Mouse (Mus musculus): ENCODE measurements at regions not wholly inside any gene's neighbourhood (a gene's known extent, or its start where the extent isn't known, plus 50 kb on each side); places are given as distances from the start of the nearest gene placed in this dataset.

GRCm38 (mm10) chr10:24384061-24384460, 160.7 kb downstream of the Moxd1 start:
- no peak for TF ChIP-seq CTCF (conservative IDR thresholded peaks at IDR 0.05; ENCODE audit: low read length)
- TF ChIP-seq NANOG (IDR thresholded peaks at IDR 0.05; ENCODE audit: borderline replicate concordance, low read length) = no peak
- TF ChIP-seq POU5F1 (IDR thresholded peaks at IDR 0.05; ENCODE audit: borderline replicate concordance, low read length) = no peak

GRCm38 (mm10) chr10:24388229-24388628, 164.9 kb downstream of the Moxd1 start:
- Histone ChIP-seq H3K9me3 (ENCODE audit: low read length) (no peaks in the 10 kb centered on the region), H3K4me1 (replicated peaks; ENCODE audit: low read depth, low read length) (no peaks in the 10 kb centered on the region), H3K27me3 (ENCODE audit: insufficient read depth, low read length) (no peaks in the 10 kb centered on the region), H3K36me3 (ENCODE audit: insufficient read depth, low read length) (no peaks in the 10 kb centered on the region), H3K4me3 (replicated peaks; ENCODE audit: low read length) (no peak overlapping the region)
- TF ChIP-seq NANOG (IDR thresholded peaks at IDR 0.05; ENCODE audit: borderline replicate concordance, low read length) = no peak
- TF ChIP-seq POU5F1 (IDR thresholded peaks at IDR 0.05; ENCODE audit: borderline replicate concordance, low read length) = no peak
- TF ChIP-seq CTCF (conservative IDR thresholded peaks at IDR 0.05; ENCODE audit: low read length) = no peak

More at GRCm38 (mm10) chr10:24384061-24384460, 160.7 kb downstream of the Moxd1 start:
- H3K27me3 ChIP-seq (ENCODE audit: insufficient read depth, low read length) = no peaks in the 10 kb centered on the region
- H3K36me3 ChIP-seq (ENCODE audit: insufficient read depth, low read length) = no peaks in the 10 kb centered on the region
- no peaks in the 10 kb centered on the region for H3K9me3 ChIP-seq (ENCODE audit: low read length)
- no peak overlapping the region for H3K4me3 ChIP-seq (replicated peaks; ENCODE audit: low read length)
- no peaks in the 10 kb centered on the region for H3K4me1 ChIP-seq (replicated peaks; ENCODE audit: low read depth, low read length)

- TF ChIP-seq CTCF (conservative IDR thresholded peaks at IDR 0.05; ENCODE audit: low read length) (no peak), POU5F1 (IDR thresholded peaks at IDR 0.05; ENCODE audit: borderline replicate concordance, low read length) (no peak), NANOG (IDR thresholded peaks at IDR 0.05; ENCODE audit: borderline replicate concordance, low read length) (no peak)
- H3K4me1 ChIP-seq (replicated peaks; ENCODE audit: low read depth, low read length) = peaks cover 1% of the 10 kb centered on the region; the same call in 1 of the 2 replicates
- H3K9me3 ChIP-seq (ENCODE audit: low read length) = no peaks in the 10 kb centered on the region
- H3K4me3 ChIP-seq (replicated peaks; ENCODE audit: low read length) = no peak overlapping the region
- H3K27me3 ChIP-seq (ENCODE audit: insufficient read depth, low read length) = no peaks in the 10 kb centered on the region
- no peaks in the 10 kb centered on the region for H3K36me3 ChIP-seq (ENCODE audit: insufficient read depth, low read length)
Observed at GRCm38 (mm10) chr10:24391039-24391438, 167.7 kb downstream of the Moxd1 start.

- Histone ChIP-seq H3K27me3 (ENCODE audit: insufficient read depth, low read length) (no peaks in the 10 kb centered on the region), H3K9me3 (ENCODE audit: low read length) (no peaks in the 10 kb centered on the region), H3K4me3 (replicated peaks; ENCODE audit: low read length) (no peak overlapping the region), H3K4me1 (replicated peaks; ENCODE audit: low read depth, low read length) (peaks cover 6% of the 10 kb centered on the region; the same call in 1 of the 2 replicates), H3K36me3 (ENCODE audit: insufficient read depth, low read length) (no peaks in the 10 kb centered on the region)
- TF ChIP-seq CTCF (conservative IDR thresholded peaks at IDR 0.05; ENCODE audit: low read length) (no peak), NANOG (IDR thresholded peaks at IDR 0.05; ENCODE audit: borderline replicate concordance, low read length) (no peak), POU5F1 (IDR thresholded peaks at IDR 0.05; ENCODE audit: borderline replicate concordance, low read length) (no peak)
Observed at GRCm38 (mm10) chr10:24392066-24392465, 168.7 kb downstream of the Moxd1 start.

- Histone ChIP-seq H3K4me1 (replicated peaks; ENCODE audit: low read depth, low read length) (peaks cover 26% of the 10 kb centered on the region), H3K36me3 (ENCODE audit: insufficient read depth, low read length) (no peaks in the 10 kb centered on the region), H3K9me3 (ENCODE audit: low read length) (no peaks in the 10 kb centered on the region), H3K27me3 (ENCODE audit: insufficient read depth, low read length) (no peaks in the 10 kb centered on the region), H3K4me3 (replicated peaks; ENCODE audit: low read length) (no peak overlapping the region)
- TF ChIP-seq CTCF (conservative IDR thresholded peaks at IDR 0.05; ENCODE audit: low read length) (no peak), NANOG (IDR thresholded peaks at IDR 0.05; ENCODE audit: borderline replicate concordance, low read length) (no peak), POU5F1 (IDR thresholded peaks at IDR 0.05; ENCODE audit: borderline replicate concordance, low read length) (no peak)
Observed at GRCm38 (mm10) chr10:24395999-24396784, 172.9 kb downstream of the Moxd1 start.

GRCm38 (mm10) chr10:24397125-24397524, 173.8 kb downstream of the Moxd1 start:
- no peaks in the 10 kb centered on the region for H3K36me3 ChIP-seq (ENCODE audit: insufficient read depth, low read length)
- H3K27me3 ChIP-seq (ENCODE audit: insufficient read depth, low read length) = no peaks in the 10 kb centered on the region
- H3K4me1 ChIP-seq (replicated peaks; ENCODE audit: low read depth, low read length) = peaks cover 26% of the 10 kb centered on the region
- TF ChIP-seq NANOG (IDR thresholded peaks at IDR 0.05; ENCODE audit: borderline replicate concordance, low read length) = no peak
- no peak for TF ChIP-seq POU5F1 (IDR thresholded peaks at IDR 0.05; ENCODE audit: borderline replicate concordance, low read length)
- TF ChIP-seq CTCF (conservative IDR thresholded peaks at IDR 0.05; ENCODE audit: low read length) = no peak
- H3K4me3 ChIP-seq (replicated peaks; ENCODE audit: low read length) = no peak overlapping the region
- no peaks in the 10 kb centered on the region for H3K9me3 ChIP-seq (ENCODE audit: low read length)

GRCm38 (mm10) chr10:24404851-24405250, 181.5 kb downstream of the Moxd1 start:
- Histone ChIP-seq H3K36me3 (ENCODE audit: insufficient read depth, low read length) (no peaks in the 10 kb centered on the region), H3K27me3 (ENCODE audit: insufficient read depth, low read length) (no peaks in the 10 kb centered on the region), H3K4me3 (replicated peaks; ENCODE audit: low read length) (no peak overlapping the region), H3K4me1 (replicated peaks; ENCODE audit: low read depth, low read length) (peaks cover 32% of the 10 kb centered on the region), H3K9me3 (ENCODE audit: low read length) (no peaks in the 10 kb centered on the region)
- TF ChIP-seq POU5F1 (IDR thresholded peaks at IDR 0.05; ENCODE audit: borderline replicate concordance, low read length) (no peak), CTCF (conservative IDR thresholded peaks at IDR 0.05; ENCODE audit: low read length) (no peak), NANOG (IDR thresholded peaks at IDR 0.05; ENCODE audit: borderline replicate concordance, low read length) (no peak)

GRCm38 (mm10) chr10:24406953-24407352, 183.6 kb downstream of the Moxd1 start:
- Histone ChIP-seq H3K36me3 (ENCODE audit: insufficient read depth, low read length) (no peaks in the 10 kb centered on the region), H3K4me1 (replicated peaks; ENCODE audit: low read depth, low read length) (peaks cover 29% of the 10 kb centered on the region), H3K27me3 (ENCODE audit: insufficient read depth, low read length) (no peaks in the 10 kb centered on the region), H3K9me3 (ENCODE audit: low read length) (peaks cover 7% of the 10 kb centered on the region), H3K4me3 (replicated peaks; ENCODE audit: low read length) (no peak overlapping the region)
- no peak for TF ChIP-seq NANOG (IDR thresholded peaks at IDR 0.05; ENCODE audit: borderline replicate concordance, low read length)
- TF ChIP-seq CTCF (conservative IDR thresholded peaks at IDR 0.05; ENCODE audit: low read length) = no peak
- no peak for TF ChIP-seq POU5F1 (IDR thresholded peaks at IDR 0.05; ENCODE audit: borderline replicate concordance, low read length)

Measured in E14TG2a.4 (cell line).